Mouse (Mus musculus): Measurements from ENCODE around the gene BC049715.
"Not testable (repeated sequence)": the region's sequence is repeated elsewhere in the genome, so short reads cannot be mapped to it uniquely, and the experiment has no call there.

The BC049715 gene

DNA sequence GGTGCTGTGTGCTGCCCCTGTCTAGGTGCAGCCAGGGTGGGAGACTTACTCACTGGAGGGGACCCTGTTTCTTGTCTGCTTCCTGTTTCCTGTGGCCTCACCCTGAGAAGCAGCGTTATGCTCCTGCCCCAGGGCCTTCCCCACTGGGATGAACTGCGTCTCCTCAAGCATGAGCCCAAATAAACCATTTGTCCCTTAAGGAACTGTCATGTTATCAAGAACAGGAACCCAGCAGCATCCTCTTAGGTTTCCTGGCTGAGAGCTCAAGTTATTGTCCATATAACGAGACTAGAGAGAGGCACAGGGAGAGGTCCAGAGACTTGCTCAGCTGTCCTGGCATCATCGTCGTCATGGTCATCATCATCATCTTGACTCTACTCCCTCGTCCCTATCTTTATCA, 22.8 kb downstream of the BC049715 start:
- DNase-seq (ENCODE audit: low spot score) = no peak

DNA sequence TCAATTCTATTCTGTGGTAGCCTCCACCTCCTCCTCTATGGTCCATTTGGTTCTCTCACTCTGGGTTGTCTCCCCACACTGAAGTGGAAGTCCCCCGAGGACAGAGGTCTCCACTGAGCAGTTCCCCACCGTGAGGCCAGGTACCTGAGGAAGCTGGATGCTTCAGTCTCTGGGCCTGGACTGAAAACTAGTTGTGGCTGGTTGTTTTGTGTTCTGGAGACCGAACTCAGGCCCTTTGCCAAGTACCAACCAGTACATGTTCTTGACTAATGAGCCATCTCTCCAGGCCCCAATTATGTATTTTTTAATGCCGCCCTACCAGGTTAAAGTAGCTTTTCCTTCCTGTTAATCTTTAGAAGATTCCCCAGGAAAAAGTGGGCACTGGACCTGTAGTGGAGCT, 24.9 kb downstream of the BC049715 start:
- no peak for DNase-seq (ENCODE audit: low spot score)

- DNase-seq (ENCODE audit: low spot score) = no peak
Observed at GRCm38 (mm10) chr6:136852762-136853161, 25.3 kb downstream of the BC049715 start.

DNA sequence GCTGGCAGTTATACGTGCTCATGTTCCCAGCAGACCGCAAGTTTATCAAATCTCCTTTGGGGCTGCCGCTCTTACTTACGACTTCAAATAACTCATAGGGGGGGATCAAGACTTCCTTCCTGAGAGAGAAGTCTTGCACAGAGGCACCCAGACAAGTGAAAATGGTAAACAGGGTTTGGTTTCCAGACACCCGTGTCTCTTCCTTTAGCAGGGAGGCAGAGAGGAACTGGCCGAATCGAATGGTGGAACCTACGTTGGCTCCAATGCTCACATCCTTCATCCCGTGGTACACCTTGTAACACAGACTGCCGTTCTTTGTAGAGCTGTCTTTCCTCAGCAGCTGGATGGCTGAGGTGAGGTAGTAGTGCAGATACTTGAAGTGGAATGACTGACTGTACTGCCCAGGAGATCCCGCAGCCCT, 26.9 kb downstream of the BC049715 start:
- DNase-seq (ENCODE audit: low spot score) = no peak

- DNase-seq (ENCODE audit: low spot score) = no peak
Observed at GRCm38 (mm10) chr6:136855183-136855582, 27.8 kb downstream of the BC049715 start.

DNA sequence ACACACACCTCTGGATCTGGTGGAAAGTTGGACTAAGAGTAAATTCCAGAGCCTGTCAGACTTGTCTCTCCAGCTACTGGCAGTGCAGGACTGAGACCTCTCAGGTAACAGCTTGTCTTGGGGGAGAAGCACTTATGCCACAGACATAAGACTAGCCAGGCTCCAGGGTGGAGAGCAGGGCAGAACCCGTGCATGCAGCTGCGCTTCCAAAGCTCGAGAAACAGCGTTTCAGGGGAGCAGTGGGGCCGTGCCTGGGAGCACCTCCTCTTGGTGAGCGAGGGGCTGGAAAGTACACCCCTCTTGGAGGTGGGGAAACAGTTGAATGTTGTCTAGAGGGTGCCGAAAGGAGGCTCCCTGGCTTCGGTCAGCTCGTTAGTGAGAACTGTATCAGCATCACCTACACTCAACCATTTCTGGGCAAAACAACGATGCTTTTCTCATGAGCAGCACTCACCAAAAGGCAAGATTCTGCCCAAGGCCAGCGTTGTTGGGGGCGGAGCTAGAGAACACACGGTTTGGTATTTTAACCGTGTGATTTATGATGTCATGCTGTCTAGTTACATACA, 28.7 kb downstream of the BC049715 start:
- DNase-seq (ENCODE audit: low spot score) = no peak

DNA sequence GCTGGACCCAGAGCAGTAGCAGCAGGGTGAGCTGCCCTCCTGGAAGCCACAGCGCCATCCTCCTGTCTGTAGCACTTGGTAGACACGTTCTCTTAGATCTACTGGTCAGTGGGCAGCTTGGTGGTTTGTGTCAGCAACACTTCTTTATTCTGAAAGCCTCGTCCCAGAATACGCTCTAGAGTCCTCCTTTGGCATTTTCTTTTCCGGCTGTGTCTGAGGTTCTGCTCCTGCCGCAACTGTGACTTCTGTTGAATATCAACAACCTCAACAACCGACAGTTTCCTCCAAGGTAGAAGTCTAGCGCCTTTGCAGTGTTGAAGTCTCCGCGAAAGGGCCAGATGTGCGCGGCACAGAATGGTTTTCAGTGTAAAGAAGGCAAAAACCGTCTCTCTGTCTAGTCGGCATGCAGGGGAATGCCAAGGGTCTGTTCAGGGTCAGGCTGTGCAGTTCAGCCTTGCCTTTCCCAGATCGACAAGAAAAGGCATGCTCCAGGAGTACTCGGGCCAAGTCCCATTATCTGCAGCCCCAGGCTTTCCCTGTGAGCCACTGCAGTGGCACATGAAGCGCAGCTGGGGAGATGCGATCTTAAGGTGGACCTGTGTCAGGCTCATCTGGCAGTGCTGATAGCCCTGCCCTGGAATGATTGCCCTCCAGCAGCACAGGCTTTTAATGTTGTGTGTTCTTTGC, 29.9 kb downstream of the BC049715 start, which contains the start of gene Art4:
Gene Art4 (minus strand): TSS at position 548 of the 687 bp plus-strand sequence.
- DNase-seq (ENCODE audit: low spot score) = no peak

DNA sequence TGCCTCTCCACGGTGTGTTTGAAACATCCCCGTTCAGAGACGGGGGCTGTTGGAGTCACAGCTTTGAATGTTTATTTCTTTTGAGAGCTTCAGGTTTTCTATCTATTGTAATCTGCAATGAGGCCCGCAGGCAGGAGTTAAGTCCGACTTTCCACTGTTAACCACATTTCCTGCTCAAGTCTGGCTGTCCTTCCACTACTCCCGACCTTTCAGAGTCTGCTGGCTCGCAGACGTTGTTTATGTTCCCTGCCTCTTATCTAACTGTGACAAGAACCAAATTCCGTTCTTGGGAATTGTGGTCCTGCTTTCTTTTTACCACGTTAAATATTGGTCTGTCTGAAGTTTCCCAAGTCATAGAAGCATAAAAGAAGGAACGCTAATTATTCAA, 30.4 kb downstream of the BC049715 start:
- DNase-seq (ENCODE audit: low spot score) = no peak

GRCm38 (mm10) chr6:136858420-136858819, 31.0 kb downstream of the BC049715 start:
- no peak for DNase-seq (ENCODE audit: low spot score)

- peak; percentile 45 for DNase-seq (ENCODE audit: low spot score)
Observed at GRCm38 (mm10) chr6:136861020-136861419, 33.6 kb downstream of the BC049715 start.

DNA sequence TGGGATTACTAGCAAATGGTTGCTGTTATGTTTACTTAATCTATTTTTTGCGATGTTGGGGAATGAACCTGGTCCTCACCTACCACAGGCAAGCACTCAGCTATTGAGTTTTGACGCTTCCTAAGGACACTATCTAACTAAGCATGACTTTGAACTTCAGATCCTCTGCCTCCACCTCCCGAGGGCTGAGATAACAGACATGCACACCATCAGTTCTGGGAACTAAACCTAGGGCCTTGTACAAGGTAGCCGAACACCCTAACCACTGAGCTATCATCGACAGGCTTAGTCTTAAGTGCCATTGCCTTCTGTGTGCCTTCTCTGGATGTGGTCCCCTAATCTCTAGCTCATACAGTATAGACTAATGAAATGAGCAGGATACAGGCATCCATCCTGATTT, 37.9 kb downstream of the BC049715 start:
- DNase-seq (ENCODE audit: low spot score) = no peak

DNA sequence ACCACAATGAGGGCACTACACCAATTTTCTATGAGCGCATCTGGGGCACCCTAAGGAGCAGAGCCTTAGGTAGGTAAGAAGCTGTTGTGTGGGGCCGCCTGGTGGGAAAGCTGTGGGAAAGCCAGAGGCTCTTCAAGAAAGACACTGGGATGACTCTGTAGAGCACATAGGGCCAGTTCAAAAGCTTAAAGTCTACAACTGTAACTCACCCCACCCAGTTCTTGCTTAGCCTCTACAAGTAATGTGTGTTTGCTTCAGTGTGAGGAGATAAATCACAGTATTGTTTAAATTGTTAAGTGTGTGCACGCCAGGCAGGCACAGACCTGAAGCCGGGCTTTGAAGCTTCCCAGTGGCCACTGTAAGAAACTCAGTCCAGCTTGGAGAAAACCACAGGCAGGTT, 38.7 kb downstream of the BC049715 start:
- DNase-seq (ENCODE audit: low spot score) = no peak

DNA sequence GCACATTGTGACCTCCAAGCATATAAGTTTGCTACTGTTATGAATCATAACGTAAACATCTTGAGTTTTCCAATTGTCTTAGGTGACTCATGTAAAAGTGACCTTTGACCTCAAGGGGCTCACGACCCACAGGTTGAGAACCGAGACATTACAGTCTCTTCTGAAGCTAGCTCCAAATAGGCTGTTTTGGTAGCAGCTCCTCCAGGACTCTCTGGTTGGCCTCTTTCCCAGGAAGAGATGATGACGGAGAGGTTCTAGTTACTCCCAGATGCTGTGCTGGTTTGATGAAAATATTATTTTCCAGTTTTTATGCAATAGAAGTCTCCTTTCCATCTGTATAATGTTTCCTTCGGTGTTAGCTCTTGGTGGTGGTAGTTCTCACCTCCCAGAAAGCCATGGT, 41.5 kb downstream of the BC049715 start:
- no peak for DNase-seq (ENCODE audit: low spot score)

DNA sequence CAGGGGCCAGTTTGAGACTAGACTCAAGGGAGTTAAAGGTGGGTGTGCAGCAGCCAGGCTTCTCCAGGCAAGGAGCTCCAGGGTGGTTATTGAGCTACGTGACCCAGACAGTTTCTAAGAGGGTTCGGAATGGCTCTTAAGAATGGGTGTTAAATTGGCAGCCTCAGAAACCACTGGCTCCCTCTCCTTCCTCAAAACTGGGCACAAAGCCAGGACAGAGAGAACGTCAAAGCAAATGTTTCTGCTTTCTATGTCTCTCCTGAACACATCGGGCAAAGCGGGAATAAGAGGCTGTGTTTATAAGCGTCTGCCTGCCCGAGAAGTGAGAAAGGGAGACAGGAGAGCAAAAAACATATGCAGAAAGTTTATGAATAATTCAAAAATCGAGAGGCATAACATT, 47.2 kb downstream of the BC049715 start:
- DNase-seq (ENCODE audit: low spot score) = no peak

GRCm38 (mm10) chr6:136875670-136876069, 48.2 kb downstream of the BC049715 start, which contains the start of gene Mgp:
Mgp (minus strand) TSS chr6:136875823.
- no peak for DNase-seq (ENCODE audit: low spot score)

DNA sequence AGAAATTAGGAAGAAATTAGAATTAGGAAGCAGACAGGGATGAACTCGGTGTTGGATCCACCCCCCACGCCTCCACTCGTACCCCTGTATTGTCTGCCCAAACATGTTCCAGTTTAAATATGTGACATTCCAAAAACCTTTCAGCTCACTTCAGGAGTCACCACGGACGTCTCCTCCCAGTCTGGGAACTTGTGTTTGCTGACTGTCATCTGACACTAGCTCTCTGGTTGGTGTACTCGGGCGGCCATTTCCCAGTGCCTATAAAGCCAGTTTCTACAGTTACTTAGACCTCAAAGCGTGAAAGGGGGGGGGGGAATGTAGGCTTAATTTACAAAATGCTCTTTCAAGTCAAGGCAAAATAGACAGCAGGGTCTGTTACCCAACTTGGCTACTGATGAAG, 54.3 kb downstream of the BC049715 start:
- DNase-seq (ENCODE audit: low spot score) = no peak

DNA sequence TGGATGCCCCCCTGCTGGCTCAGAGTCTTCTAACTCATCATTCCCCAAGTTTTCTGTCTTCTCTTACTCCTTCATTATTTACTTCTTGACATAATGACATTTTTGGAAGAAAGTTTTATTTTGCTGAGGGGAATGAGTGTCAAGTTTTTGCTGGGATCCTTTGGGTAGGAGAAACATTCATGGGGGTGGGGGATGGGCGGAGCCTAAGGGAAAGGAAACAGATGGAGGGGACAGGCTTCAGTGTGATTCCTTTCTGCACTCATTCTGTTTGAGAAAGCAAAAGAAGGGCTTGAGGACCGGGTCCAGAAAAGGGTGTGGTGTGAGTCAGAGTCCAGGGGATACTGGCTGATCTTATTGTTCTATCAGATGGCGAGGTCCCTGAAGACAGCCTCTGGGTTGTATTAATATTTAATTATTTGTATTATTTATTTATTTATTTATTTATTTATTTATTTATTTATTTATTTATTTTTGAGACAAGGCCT, 56.0 kb downstream of the BC049715 start:
- no peak for DNase-seq (ENCODE audit: low spot score)

- no peak for DNase-seq (ENCODE audit: low spot score)
Observed at GRCm38 (mm10) chr6:136883961-136884360, 56.5 kb downstream of the BC049715 start.

- not testable (repeated sequence) for DNase-seq (ENCODE audit: low spot score)
Observed at GRCm38 (mm10) chr6:136884766-136885165, 57.3 kb downstream of the BC049715 start.

- DNase-seq (ENCODE audit: low spot score) = no peak
Observed at GRCm38 (mm10) chr6:136887854-136888253, 60.4 kb downstream of the BC049715 start.

DNA sequence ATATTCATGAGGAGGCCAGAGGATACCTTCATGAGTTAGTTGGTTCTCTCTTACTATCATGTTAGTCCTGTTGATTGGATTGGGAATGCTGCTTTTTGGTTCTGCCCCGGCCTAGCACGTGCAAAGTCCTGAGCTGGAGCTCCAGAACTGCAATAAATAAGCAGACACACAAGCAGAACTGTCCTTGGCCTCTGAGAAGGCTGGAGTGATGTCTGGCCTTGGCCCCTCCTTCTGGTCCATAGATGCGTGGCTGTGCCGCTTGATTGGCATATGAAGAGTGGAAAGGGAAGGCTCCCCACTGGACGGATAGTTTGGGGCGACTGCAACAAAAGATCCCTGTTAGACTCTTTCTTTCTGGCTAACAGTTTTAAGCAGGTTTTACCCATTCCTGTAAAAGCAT, 61.6 kb downstream of the BC049715 start:
- DNase-seq (ENCODE audit: low spot score) = no peak

- DNase-seq (ENCODE audit: low spot score) = no peak
Observed at GRCm38 (mm10) chr6:136889554-136889953, 62.1 kb downstream of the BC049715 start.

Measured in MN1 (cell line).